In the genomic region with DNA sequence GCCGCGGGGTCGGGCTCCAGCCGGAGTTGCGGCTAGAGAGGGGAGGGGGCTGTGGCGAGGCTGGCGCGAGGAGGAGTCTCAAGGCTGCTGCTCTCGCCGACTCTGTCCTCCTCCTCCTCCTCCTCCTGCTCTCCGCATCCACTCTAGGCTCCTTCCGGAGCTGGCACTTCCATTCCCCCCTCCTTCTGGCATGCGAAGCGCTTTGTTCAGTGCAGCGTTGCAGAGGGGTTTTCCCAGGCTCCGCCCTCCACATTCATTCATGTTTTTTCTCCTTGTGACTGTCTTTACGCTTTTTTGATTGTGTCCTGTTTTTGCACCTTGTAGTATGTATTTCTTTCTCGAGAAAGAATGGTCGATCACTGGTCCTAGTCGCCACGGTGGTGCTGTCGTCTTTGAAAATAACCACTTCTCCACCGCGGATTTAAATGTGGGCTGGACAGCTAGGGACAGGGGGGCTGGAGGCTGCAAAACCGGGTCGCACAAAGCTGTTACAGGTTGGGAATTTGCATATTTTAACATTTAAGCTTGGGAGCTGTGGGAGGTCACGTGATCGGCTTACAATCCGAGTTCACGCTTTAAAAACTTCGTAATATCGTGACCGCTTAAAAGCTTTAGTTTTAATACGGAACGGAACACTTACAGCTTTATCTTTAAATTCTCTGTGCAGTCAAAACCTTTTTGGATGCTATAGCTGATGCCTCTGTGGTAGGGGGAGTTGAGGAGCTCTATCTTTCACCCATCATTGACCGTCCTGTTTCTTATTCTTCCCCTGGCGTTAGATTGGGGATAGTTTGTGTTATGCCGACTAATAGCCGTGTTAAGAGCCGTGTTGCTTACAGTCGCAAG, we compare ENCODE assay signal across 8 mouse cellular contexts. TPM values are rescaled to one million over a fixed set of nuclear protein-coding genes. Genes with fewer than 3 reads are reported as not detected.
A peak's percentile ranks its signal among the peaks of the same experiment; 100 is the strongest.
DNase-seq lines count a peak whose midpoint lies in the region; ATAC-seq and TF ChIP-seq lines count a peak whose summit lies in the region.

No protein-coding gene starts in this region.

- no peak for TF ChIP-seq CTCF in spleen, adult 2 months (IDR thresholded peaks at IDR 0.05; ENCODE audit: extremely low read depth, insufficient read depth, insufficient read length, insufficient replicate concordance)

- H3K27ac ChIP-seq in embryonic facial prominence, embryonic 13.5 days: peak overlapping the region; percentile 94
- H3K27ac ChIP-seq in limb, embryonic 15.5 days: peak overlapping the region; percentile 95
- peak overlapping the region; percentile 91 for H3K27ac ChIP-seq in midbrain, embryonic 16.5 days (ENCODE audit: low read length)
- H3K27ac ChIP-seq in spleen, adult 2 months (ENCODE audit: insufficient read depth, low read length): peak overlapping the region; percentile 89

- no peaks in the 10 kb centered on the region for H3K27me3 ChIP-seq in embryonic facial prominence, embryonic 13.5 days
- H3K27me3 ChIP-seq in limb, embryonic 15.5 days: no peaks in the 10 kb centered on the region
- no peaks in the 10 kb centered on the region for H3K27me3 ChIP-seq in midbrain, embryonic 16.5 days (ENCODE audit: control insufficient read depth, insufficient read depth, low read depth, low read length)
- no peaks in the 10 kb centered on the region for H3K27me3 ChIP-seq in spleen, adult 2 months (ENCODE audit: control insufficient read depth, insufficient read depth, low read length)

- ATAC-seq in embryonic facial prominence, embryonic 13.5 days (ENCODE audit: insufficient number of reproducible peaks, insufficient read depth, low FRiP score, low TSS enrichment, low read depth): 0 out of 2 replicates have a peak, but pooled peaks have one; percentile 43
- ATAC-seq in limb, embryonic 15.5 days (ENCODE audit: insufficient number of reproducible peaks, low FRiP score, low TSS enrichment, low read depth): 0 out of 2 replicates have a peak, but pooled peaks have one; percentile 17
- peak; percentile 87 for ATAC-seq in midbrain, embryonic 16.5 days

- peak; percentile 87 to 92 for DNase-seq in B cell, adult 2 months
- peak; percentile 71 to 80 for DNase-seq in adrenal gland, postnatal 36 days
- peak; percentile 71 to 72 for DNase-seq in heart, adult 9 months (ENCODE audit: low spot score in 2 of 2)
- DNase-seq in kidney, adult 9 months: peak; percentile 75
- peak; percentile 75 to 80 for DNase-seq in spleen, adult 2 months (ENCODE audit: low read depth in 1 of 2, low spot score in 2 of 2)

- H3K9ac ChIP-seq in embryonic facial prominence, embryonic 13.5 days: peak overlapping the region; percentile 91
- H3K9ac ChIP-seq in limb, embryonic 15.5 days: peak overlapping the region; percentile 82
- peak overlapping the region; percentile 86 for H3K9ac ChIP-seq in midbrain, embryonic 16.5 days (ENCODE audit: low read depth, low read length)

- WGBS in embryonic facial prominence, embryonic 13.5 days: under 1% methylated on average over 41 of the region's 41 CpGs
- under 1% methylated on average over 40 of the region's 41 CpGs for WGBS in limb, embryonic 15.5 days
- under 1% methylated on average over 38 of the region's 41 CpGs for WGBS in midbrain, embryonic 16.5 days
- 1% methylated on average over 41 of the region's 41 CpGs for WGBS in spleen, adult 2 months

- H3K36me3 ChIP-seq in embryonic facial prominence, embryonic 13.5 days: peaks cover 21% of the 10 kb centered on the region
- peaks cover 14% of the 10 kb centered on the region; the same call in 1 of the 2 replicates for H3K36me3 ChIP-seq in limb, embryonic 15.5 days
- H3K36me3 ChIP-seq in midbrain, embryonic 16.5 days (ENCODE audit: control insufficient read depth, insufficient read depth, low read length): 0 out of 2 replicates have a peak, but pooled peaks cover 4% of the 10 kb centered on the region
- H3K36me3 ChIP-seq in spleen, adult 2 months (ENCODE audit: control insufficient read depth, insufficient read depth, low read length): peaks cover 7% of the 10 kb centered on the region

- no peak for TF ChIP-seq POLR2A in spleen, adult 2 months (IDR thresholded peaks at IDR 0.05; ENCODE audit: low read depth, low read length)

- peaks cover 19% of the 10 kb centered on the region for H3K4me1 ChIP-seq in embryonic facial prominence, embryonic 13.5 days
- H3K4me1 ChIP-seq in limb, embryonic 15.5 days: peaks cover 14% of the 10 kb centered on the region
- H3K4me1 ChIP-seq in midbrain, embryonic 16.5 days (ENCODE audit: control insufficient read depth, insufficient read depth, low read length): peaks cover 30% of the 10 kb centered on the region
- no peaks in the 10 kb centered on the region; the same call in 1 of the 2 replicates for H3K4me1 ChIP-seq in spleen, adult 2 months (ENCODE audit: control insufficient read depth, insufficient read depth, insufficient read length)

- H3K4me3 ChIP-seq in embryonic facial prominence, embryonic 13.5 days: peak overlapping the region; percentile 85
- H3K4me3 ChIP-seq in limb, embryonic 15.5 days: peak overlapping the region; percentile 94
- H3K4me3 ChIP-seq in midbrain, embryonic 16.5 days (ENCODE audit: low read depth, low read length): peak overlapping the region; percentile 67
- peak overlapping the region; percentile 92 for H3K4me3 ChIP-seq in spleen, adult 2 months (ENCODE audit: extremely low read depth, insufficient read depth, insufficient read length)

- peak overlapping the region; percentile 80 for H3K4me2 ChIP-seq in embryonic facial prominence, embryonic 13.5 days
- H3K4me2 ChIP-seq in limb, embryonic 15.5 days: peak overlapping the region; percentile 75
- H3K4me2 ChIP-seq in midbrain, embryonic 16.5 days (ENCODE audit: low read length): peak overlapping the region; percentile 79

- no peaks in the 10 kb centered on the region for H3K9me3 ChIP-seq in embryonic facial prominence, embryonic 13.5 days
- no peaks in the 10 kb centered on the region for H3K9me3 ChIP-seq in limb, embryonic 15.5 days
- no peaks in the 10 kb centered on the region for H3K9me3 ChIP-seq in midbrain, embryonic 16.5 days (replicated peaks; ENCODE audit: control insufficient read depth, low read length, poor library complexity, severe bottlenecking)

RNA-seq across cellular contexts. Expression of a gene that starts 1.1 kb away (rescaled TPM):
- total RNA-seq in adrenal gland, postnatal 36 days (2021): 10 to 100 TPM; 21.5 to 29.1 TPM
- 12.4 and 14.5 TPM in 2 replicates for polyA plus RNA-seq in embryonic facial prominence, embryonic 13.5 days (2015; fragmentation: Nextera tagmentation; extraction: Ambion mirVana)
- polyA plus RNA-seq in limb, embryonic 15.5 days (2015; fragmentation: Nextera tagmentation; extraction: Ambion mirVana): 10.5 and 13.1 TPM in 2 replicates
- 16.0 and 18.3 TPM in 2 replicates for polyA plus RNA-seq in midbrain, embryonic 16.5 days (2015; fragmentation: Nextera tagmentation; extraction: Ambion mirVana)
- 22.5 and 24.3 TPM in 2 replicates for polyA plus RNA-seq in spleen, adult 2 months (2012; rRNA removed)

Comparison
In these comparisons a context has a peak if more than half of its experiments do, and no peak if none do; other contexts are left out.
1. Peak in every context shown above with its lines: DNase-seq, ATAC-seq, H3K4me3 ChIP-seq and H3K27ac ChIP-seq.
2. ATAC-seq: peak in every context shown above with its lines; median percentile 87 in midbrain, embryonic 16.5 days; 43 in embryonic facial prominence, embryonic 13.5 days; 17 in limb, embryonic 15.5 days.